In genomic region chr11:95392223-95392667, GRCm38 (mm10) we compare ENCODE assay signal across 9 mouse cellular contexts. TPM values are rescaled to one million over a fixed set of nuclear protein-coding genes. Genes with fewer than 3 reads are reported as not detected.
DNase-seq lines count a peak whose midpoint lies in the region; ATAC-seq lines count a peak whose summit lies in the region.
"Had no signal": no experiment of that assay in that cellular context is flagged by ENCODE, and none has a peak within 500 bp of the region (broad histone marks: within the 10 kb centered on the region; RNA-seq: fewer than 3 reads in every experiment).

No protein-coding gene starts in this region.

- H3K9ac ChIP-seq in heart, embryonic 15.5 days: no peak overlapping the region
- H3K9ac ChIP-seq in embryonic facial prominence, embryonic 12.5 days: no peak overlapping the region
- no peak overlapping the region for H3K9ac ChIP-seq in intestine, embryonic 15.5 days
- H3K9ac ChIP-seq: lung, embryonic 15.5 days had no signal

- peaks cover 8% of the 10 kb centered on the region; the same call in 1 of the 2 replicates for H3K4me1 ChIP-seq in heart, embryonic 15.5 days (replicated peaks)
- H3K4me1 ChIP-seq in embryonic facial prominence, embryonic 12.5 days: 0 out of 2 replicates have a peak, but pooled peaks cover 3% of the 10 kb centered on the region
- no peaks in the 10 kb centered on the region for H3K4me1 ChIP-seq in intestine, embryonic 15.5 days (replicated peaks)
- H3K4me1 ChIP-seq: lung, embryonic 15.5 days had no signal

- DNase-seq in heart, postnatal 25 days (ENCODE audit: low spot score): no peak
- DNase-seq in layer of hippocampus, adult 18-20 months (ENCODE audit: low spot score in 2 of 2): peak; percentile 64 to 74
- DNase-seq in right cerebral cortex, adult 18-20 months: peak; percentile 63
- DNase-seq in ovary, adult 18-20 months (ENCODE audit: low spot score): no peak
- DNase-seq in kidney, adult 8-10 months: no peak

- 0 out of 2 replicates have a peak, but pooled peaks have one; percentile 20 for ATAC-seq in heart, embryonic 15.5 days (replicated peaks; ENCODE audit: insufficient number of reproducible peaks, insufficient read depth, low FRiP score, low read depth)
- peak; percentile 59; the same call in 1 of the 2 replicates for ATAC-seq in embryonic facial prominence, embryonic 12.5 days (ENCODE audit: insufficient number of reproducible peaks, insufficient read depth, low FRiP score, low TSS enrichment)
- ATAC-seq in intestine, embryonic 15.5 days: no peak

- no peak overlapping the region for H3K4me3 ChIP-seq in heart, embryonic 15.5 days
- H3K4me3 ChIP-seq in embryonic facial prominence, embryonic 12.5 days: no peak overlapping the region
- no peak overlapping the region for H3K4me3 ChIP-seq in intestine, embryonic 15.5 days (replicated peaks)
- H3K4me3 ChIP-seq: lung, embryonic 15.5 days had no signal

- intact Hi-C loops in heart, postnatal 25 days (cut with DNase I): no loop called here

- H3K27ac ChIP-seq in heart, embryonic 15.5 days: no peak overlapping the region
- H3K27ac ChIP-seq in embryonic facial prominence, embryonic 12.5 days: peak overlapping the region; percentile 69
- H3K27ac ChIP-seq in intestine, embryonic 15.5 days: no peak overlapping the region
- H3K27ac ChIP-seq: lung, embryonic 15.5 days had no signal

- H3K9me3 ChIP-seq in heart, embryonic 15.5 days (replicated peaks): no peaks in the 10 kb centered on the region
- H3K9me3 ChIP-seq in embryonic facial prominence, embryonic 12.5 days: no peaks in the 10 kb centered on the region
- no peaks in the 10 kb centered on the region for H3K9me3 ChIP-seq in intestine, embryonic 15.5 days
- H3K9me3 ChIP-seq: lung, embryonic 15.5 days had no signal

- 48% methylated on average over 7 of the region's 7 CpGs for WGBS in heart, embryonic 15.5 days
- WGBS in embryonic facial prominence, embryonic 12.5 days: 64% methylated on average over 7 of the region's 7 CpGs
- WGBS in intestine, embryonic 15.5 days: 58% methylated on average over 7 of the region's 7 CpGs

- H3K36me3 ChIP-seq in heart, embryonic 15.5 days: peaks cover 41% of the 10 kb centered on the region
- peaks cover 47% of the 10 kb centered on the region for H3K36me3 ChIP-seq in embryonic facial prominence, embryonic 12.5 days
- peaks cover 10% of the 10 kb centered on the region for H3K36me3 ChIP-seq in intestine, embryonic 15.5 days

- no peak overlapping the region for H3K4me2 ChIP-seq in heart, embryonic 15.5 days
- H3K4me2 ChIP-seq in embryonic facial prominence, embryonic 12.5 days (replicated peaks): no peak overlapping the region
- no peak overlapping the region for H3K4me2 ChIP-seq in intestine, embryonic 15.5 days (replicated peaks)
- H3K4me2 ChIP-seq: lung, embryonic 15.5 days had no signal

- H3K27me3 ChIP-seq in heart, embryonic 15.5 days: no peaks in the 10 kb centered on the region
- H3K27me3 ChIP-seq in embryonic facial prominence, embryonic 12.5 days: no peaks in the 10 kb centered on the region
- H3K27me3 ChIP-seq in intestine, embryonic 15.5 days (replicated peaks): no peaks in the 10 kb centered on the region
- H3K27me3 ChIP-seq: lung, embryonic 15.5 days had no signal

RNA-seq across cellular contexts. Expression of gene Slc35b1, which starts 7.8 kb away (rescaled TPM):
- 66.0 and 71.5 TPM in 2 replicates for polyA plus RNA-seq in heart, embryonic 15.5 days (2015; fragmentation: Nextera tagmentation; extraction: Ambion mirVana)
- total RNA-seq in heart, postnatal 25 days (2021): 10 to 100 TPM; 36.6 to 43.4 TPM
- polyA plus RNA-seq in embryonic facial prominence, embryonic 12.5 days (2016; fragmentation: Nextera tagmentation; extraction: Ambion mirVana): 117 and 126 TPM in 2 replicates
- 10 to 100 TPM; 58.5 to 68.8 TPM for total RNA-seq in layer of hippocampus, adult 18-20 months (2021)
- 103 and 108 TPM in 2 replicates for polyA plus RNA-seq in intestine, embryonic 15.5 days (2015; fragmentation: Nextera tagmentation; extraction: Ambion mirVana)

RNA-seq across cellular contexts. Expression of gene Spop, which starts 21.6 kb away (rescaled TPM):
- 126 and 127 TPM in 2 replicates for polyA plus RNA-seq in heart, embryonic 15.5 days (2015; fragmentation: Nextera tagmentation; extraction: Ambion mirVana)
- total RNA-seq in heart, postnatal 25 days (2021): 100 to 1,000 TPM; 180 to 195 TPM
- 158 and 169 TPM in 2 replicates for polyA plus RNA-seq in embryonic facial prominence, embryonic 12.5 days (2016; fragmentation: Nextera tagmentation; extraction: Ambion mirVana)
- total RNA-seq in layer of hippocampus, adult 18-20 months (2021): 100 to 1,000 TPM; 174 to 181 TPM
- 127 and 130 TPM in 2 replicates for polyA plus RNA-seq in intestine, embryonic 15.5 days (2015; fragmentation: Nextera tagmentation; extraction: Ambion mirVana)

RNA-seq across cellular contexts. Expression of gene Fam117a, which starts 55.4 kb away (rescaled TPM):
- 4.1 and 6.8 TPM in 2 replicates for polyA plus RNA-seq in heart, embryonic 15.5 days (2015; fragmentation: Nextera tagmentation; extraction: Ambion mirVana)
- total RNA-seq in heart, postnatal 25 days (2021): 1 to 10 TPM; 7.8 to 8.8 TPM
- polyA plus RNA-seq in embryonic facial prominence, embryonic 12.5 days (2016; fragmentation: Nextera tagmentation; extraction: Ambion mirVana): 18.8 and 20.3 TPM in 2 replicates
- total RNA-seq in layer of hippocampus, adult 18-20 months (2021): 1 to 10 TPM; 6.3 to 8.2 TPM
- polyA plus RNA-seq in intestine, embryonic 15.5 days (2015; fragmentation: Nextera tagmentation; extraction: Ambion mirVana): 9.6 and 10.7 TPM in 2 replicates

Comparison
In these comparisons a context has a peak if more than half of its experiments do, and no peak if none do; other contexts are left out.
1. DNase-seq: peak in layer of hippocampus, adult 18-20 months (2 of 2) and right cerebral cortex, adult 18-20 months (single experiment); none in heart, postnatal 25 days (single experiment), ovary, adult 18-20 months (single experiment) and kidney, adult 8-10 months (0 of 2).